Mouse (Mus musculus) fibroblast of lung, adult 2 months (primary cell): Measurements from ENCODE around the gene Sdad1.
A peak's percentile ranks its signal among the peaks of the same experiment; 100 is the strongest.

Experiments used
- DNase-seq: peaks from one replicate; pipeline ENCODE4 v3.0.0-alpha.2; 2011; ENCODE audit warnings: low read depth

Sdad1 gene

GRCm38 (mm10) chr5:92312046-92312715 is 1.9 kb upstream of the Sdad1 start:
- no peak for DNase-seq

- DNase-seq = no peak
These were observed 6.0 kb downstream of the Sdad1 start for GRCm38 (mm10) chr5:92304291-92304690.

- no peak for DNase-seq
These were observed 8.0 kb downstream of the Sdad1 start for GRCm38 (mm10) chr5:92302149-92302840.

- no peak for DNase-seq
These were observed 15.8 kb downstream of the Sdad1 start for GRCm38 (mm10) chr5:92294525-92294924.

- DNase-seq = no peak
These were observed 18.4 kb downstream of the Sdad1 start for GRCm38 (mm10) chr5:92291652-92292414.

GRCm38 (mm10) chr5:92287840-92288239 is 22.4 kb downstream of the Sdad1 start:
- no peak for DNase-seq

- DNase-seq = no peak
These were observed 27.2 kb downstream of the Sdad1 start for GRCm38 (mm10) chr5:92283107-92283506.

GRCm38 (mm10) chr5:92282571-92282970 is 27.7 kb downstream of the Sdad1 start:
- no peak for DNase-seq

- no peak for DNase-seq
These were observed 31.2 kb downstream of the Sdad1 start for GRCm38 (mm10) chr5:92278942-92279537.

GRCm38 (mm10) chr5:92277437-92278394 is 32.6 kb downstream of the Sdad1 start, which contains the start of gene Naaa:
TSS of gene Naaa (minus strand) at chr5:92278170.
- peak; percentile 70 for DNase-seq

- no peak for DNase-seq
These were observed 39.8 kb downstream of the Sdad1 start for GRCm38 (mm10) chr5:92270496-92270895.

GRCm38 (mm10) chr5:92263761-92264359 is 46.4 kb downstream of the Sdad1 start:
- DNase-seq = peak; percentile 60

- no peak for DNase-seq
These were observed 47.6 kb downstream of the Sdad1 start for GRCm38 (mm10) chr5:92262646-92263045.

- DNase-seq = no peak
These were observed 54.1 kb downstream of the Sdad1 start, which contains the start of gene Ppef2 for GRCm38 (mm10) chr5:92256218-92256617. TSS of gene Ppef2 (minus strand) at chr5:92256278.

- DNase-seq = no peak
These were observed 55.8 kb downstream of the Sdad1 start for GRCm38 (mm10) chr5:92254476-92254875.

GRCm38 (mm10) chr5:92252797-92253343 is 57.4 kb downstream of the Sdad1 start:
- DNase-seq = no peak

GRCm38 (mm10) chr5:92252031-92252430 is 58.2 kb downstream of the Sdad1 start:
- DNase-seq = no peak

- no peak for DNase-seq
These were observed 61.7 kb downstream of the Sdad1 start for GRCm38 (mm10) chr5:92248614-92249013.

- DNase-seq = no peak
These were observed 64.8 kb downstream of the Sdad1 start for GRCm38 (mm10) chr5:92245483-92245882.

GRCm38 (mm10) chr5:92244900-92245299 is 65.4 kb downstream of the Sdad1 start:
- DNase-seq = no peak
